Mouse (Mus musculus): ENCODE measurements around the gene Ifrd1. TPM values are rescaled to one million over a fixed set of nuclear protein-coding genes. Genes with fewer than 3 reads are reported as not detected.

Ifrd1 gene
- total RNA-seq (2014; rRNA removed; ENCODE audit: low replicate concordance) (47.0 and 74.6 TPM in 2 replicates), polyA plus RNA-seq (2015; fragmentation: Nextera tagmentation; extraction: Ambion mirVana) (90.4 and 117 TPM in 2 replicates)

- DNase-seq (ENCODE audit: low spot score) = no peak
- 67% methylated on average over 5 of the region's 5 CpGs for WGBS
Observed at GRCm38 (mm10) chr12:40248454-40249180, at the start of gene Ifrd1. Gene Ifrd1, minus strand, starts transcription at chr12:40248504.

GRCm38 (mm10) chr12:40286539-40286938 lies 38.2 kb upstream of the Ifrd1 start:
- ATAC-seq (ENCODE audit: insufficient read depth, low read depth) (no peak), DNase-seq (ENCODE audit: low spot score) (no peak)
- H3K27me3 ChIP-seq (ENCODE audit: control insufficient read depth, insufficient read depth, low read length) = no peaks in the 10 kb centered on the region
- H3K9me3 ChIP-seq (replicated peaks; ENCODE audit: control insufficient read depth, low read length) = no peaks in the 10 kb centered on the region
- TF ChIP-seq CTCF (IDR thresholded peaks at IDR 0.05; ENCODE audit: low read depth) (no peak), EP300 (IDR thresholded peaks at IDR 0.05; ENCODE audit: low read depth) (no peak)
- H3K9ac ChIP-seq (replicated peaks; ENCODE audit: low read depth, low read length) = no peak overlapping the region
- no peak overlapping the region for H3K4me3 ChIP-seq (ENCODE audit: low read depth, low read length)
- no peak overlapping the region for H3K4me2 ChIP-seq (ENCODE audit: low read depth, low read length)
- no peaks in the 10 kb centered on the region for H3K4me1 ChIP-seq (ENCODE audit: control insufficient read depth, insufficient read depth)
- H3K36me3 ChIP-seq (replicated peaks; ENCODE audit: control insufficient read depth, insufficient read depth, low read length) = no peaks in the 10 kb centered on the region
- no peak overlapping the region for H3K27ac ChIP-seq (ENCODE audit: low read depth)
- 65% methylated on average over 4 of the region's 4 CpGs for WGBS

More at GRCm38 (mm10) chr12:40248454-40249180, at the start of gene Ifrd1:
- Histone ChIP-seq H3K9ac (replicated peaks; ENCODE audit: low read depth, low read length) (no peak within 1 kb of the TSS), H3K27me3 (ENCODE audit: control insufficient read depth, insufficient read depth, low read length) (no peaks in the 10 kb centered on the region), H3K4me3 (ENCODE audit: low read depth, low read length) (no peak within 1 kb of the TSS), H3K4me2 (ENCODE audit: low read depth, low read length) (no peak within 1 kb of the TSS), H3K9me3 (replicated peaks; ENCODE audit: control insufficient read depth, low read length) (no peaks in the 10 kb centered on the region), H3K27ac (ENCODE audit: low read depth) (peak within 1 kb of the TSS; percentile 54; the same call in 1 of the 2 replicates), H3K36me3 (replicated peaks; ENCODE audit: control insufficient read depth, insufficient read depth, low read length) (no peaks in the 10 kb centered on the region), H3K4me1 (ENCODE audit: control insufficient read depth, insufficient read depth) (peaks cover 15% of the 10 kb centered on the region)
- TF ChIP-seq CTCF (IDR thresholded peaks at IDR 0.05; ENCODE audit: low read depth) = no peak
- TF ChIP-seq EP300 (IDR thresholded peaks at IDR 0.05; ENCODE audit: low read depth) = no peak
- ATAC-seq (ENCODE audit: insufficient read depth, low read depth) = no peak

DNA sequence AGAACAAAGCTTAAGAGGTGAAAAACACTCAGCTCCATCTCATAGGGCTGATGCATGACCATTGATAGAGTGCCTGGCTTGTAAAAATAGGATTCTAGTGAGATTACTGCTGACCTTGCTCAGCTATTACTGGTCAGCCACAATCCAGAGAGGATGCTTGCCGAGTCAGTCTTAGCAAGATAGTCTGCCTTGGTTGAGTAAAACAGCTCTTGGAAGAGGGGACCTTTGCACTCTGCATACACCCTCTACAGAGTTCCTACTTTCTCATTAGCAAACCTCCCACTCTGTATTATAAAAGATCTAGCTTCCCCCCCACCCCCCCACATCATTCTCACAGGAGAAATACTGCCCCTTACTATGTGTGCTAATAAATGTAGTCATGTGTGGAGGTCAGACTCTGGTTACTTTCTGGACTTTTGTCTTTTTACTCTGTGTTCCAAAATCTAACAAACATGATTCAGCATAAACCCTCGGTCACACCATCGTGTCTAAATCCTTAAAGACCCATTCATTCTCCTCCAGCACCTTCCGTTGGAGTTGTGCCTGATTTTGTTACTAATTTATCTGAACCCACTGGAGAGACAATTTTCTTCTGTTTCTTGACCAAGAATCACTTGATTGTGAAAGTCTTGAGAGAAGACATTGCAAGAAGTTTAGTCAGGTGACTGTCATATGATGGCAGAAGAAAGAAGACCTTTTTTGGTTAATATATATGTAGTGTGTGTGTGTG lies 32.5 kb upstream of the Ifrd1 start:
- H3K4me3 ChIP-seq (ENCODE audit: low read depth, low read length) = no peak overlapping the region
- no peak overlapping the region for H3K27ac ChIP-seq (ENCODE audit: low read depth)
- no peaks in the 10 kb centered on the region for H3K27me3 ChIP-seq (ENCODE audit: control insufficient read depth, insufficient read depth, low read length)
- no peak for ATAC-seq (ENCODE audit: insufficient read depth, low read depth)
- H3K36me3 ChIP-seq (replicated peaks; ENCODE audit: control insufficient read depth, insufficient read depth, low read length) = no peaks in the 10 kb centered on the region
- H3K9me3 ChIP-seq (replicated peaks; ENCODE audit: control insufficient read depth, low read length) = no peaks in the 10 kb centered on the region
- no peak overlapping the region for H3K9ac ChIP-seq (replicated peaks; ENCODE audit: low read depth, low read length)
- H3K4me2 ChIP-seq (ENCODE audit: low read depth, low read length) = no peak overlapping the region
- no peak for DNase-seq (ENCODE audit: low spot score)
- no peaks in the 10 kb centered on the region for H3K4me1 ChIP-seq (ENCODE audit: control insufficient read depth, insufficient read depth)
- TF ChIP-seq CTCF (IDR thresholded peaks at IDR 0.05; ENCODE audit: low read depth) (no peak), EP300 (IDR thresholded peaks at IDR 0.05; ENCODE audit: low read depth) (no peak)
- 75% methylated on average over 4 of the region's 4 CpGs for WGBS

DNA sequence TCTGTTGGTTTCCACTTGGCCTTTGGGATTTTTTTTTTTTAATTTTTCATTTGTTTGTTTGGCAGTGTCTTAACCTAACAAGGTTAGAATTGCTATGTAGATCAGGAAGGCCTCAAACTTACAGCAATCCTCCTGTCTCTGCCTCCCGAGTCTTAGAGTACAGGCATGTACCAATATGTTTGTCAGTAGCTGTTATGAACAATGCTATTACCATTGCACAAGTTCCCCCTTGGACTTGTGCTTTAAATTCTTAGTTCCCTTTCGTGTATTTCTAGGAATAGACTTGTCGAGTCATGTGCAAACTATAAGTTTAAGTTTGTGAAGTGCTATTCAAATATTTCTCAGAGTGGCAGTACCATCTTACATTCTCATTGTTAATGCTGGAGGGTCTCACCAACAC lies 29.3 kb upstream of the Ifrd1 start:
- H3K9ac ChIP-seq (replicated peaks; ENCODE audit: low read depth, low read length) = no peak overlapping the region
- no peaks in the 10 kb centered on the region for H3K36me3 ChIP-seq (replicated peaks; ENCODE audit: control insufficient read depth, insufficient read depth, low read length)
- TF ChIP-seq CTCF (IDR thresholded peaks at IDR 0.05; ENCODE audit: low read depth) (no peak), EP300 (IDR thresholded peaks at IDR 0.05; ENCODE audit: low read depth) (no peak)
- no peaks in the 10 kb centered on the region for H3K9me3 ChIP-seq (replicated peaks; ENCODE audit: control insufficient read depth, low read length)
- ATAC-seq (ENCODE audit: insufficient read depth, low read depth) (no peak), DNase-seq (ENCODE audit: low spot score) (no peak)
- WGBS = 89% methylated on average over 3 of the region's 3 CpGs
- no peak overlapping the region for H3K27ac ChIP-seq (ENCODE audit: low read depth)
- H3K27me3 ChIP-seq (ENCODE audit: control insufficient read depth, insufficient read depth, low read length) = no peaks in the 10 kb centered on the region
- no peak overlapping the region for H3K4me3 ChIP-seq (ENCODE audit: low read depth, low read length)
- no peak overlapping the region for H3K4me2 ChIP-seq (ENCODE audit: low read depth, low read length)
- H3K4me1 ChIP-seq (ENCODE audit: control insufficient read depth, insufficient read depth) = no peaks in the 10 kb centered on the region

- Histone ChIP-seq H3K36me3 (replicated peaks; ENCODE audit: control insufficient read depth, insufficient read depth, low read length) (no peaks in the 10 kb centered on the region), H3K4me3 (ENCODE audit: low read depth, low read length) (no peak overlapping the region), H3K4me1 (ENCODE audit: control insufficient read depth, insufficient read depth) (no peaks in the 10 kb centered on the region), H3K4me2 (ENCODE audit: low read depth, low read length) (no peak overlapping the region), H3K27me3 (ENCODE audit: control insufficient read depth, insufficient read depth, low read length) (no peaks in the 10 kb centered on the region), H3K9me3 (replicated peaks; ENCODE audit: control insufficient read depth, low read length) (no peaks in the 10 kb centered on the region), H3K27ac (ENCODE audit: low read depth) (no peak overlapping the region), H3K9ac (replicated peaks; ENCODE audit: low read depth, low read length) (no peak overlapping the region)
- DNase-seq (ENCODE audit: low spot score) (no peak), ATAC-seq (ENCODE audit: insufficient read depth, low read depth) (no peak)
- TF ChIP-seq CTCF (IDR thresholded peaks at IDR 0.05; ENCODE audit: low read depth) = no peak
- no peak for TF ChIP-seq EP300 (IDR thresholded peaks at IDR 0.05; ENCODE audit: low read depth)
Observed at GRCm38 (mm10) chr12:40274931-40275330, 26.6 kb upstream of the Ifrd1 start.
